Mouse (Mus musculus) small intestine, adult 2 months (tissue): ENCODE measurements around the gene Ppp1r1b. TPM values are rescaled to one million over a fixed set of nuclear protein-coding genes. Genes with fewer than 3 reads are reported as not detected.

Experiments used
- H3K27ac ChIP-seq: fragments of 200-500 bp; 2 replicates; pipeline ENCODE4 v1.5.1; 2012; ENCODE audit warnings: low read depth, low read length, control low read depth, inconsistent platforms; ENCODE audit not compliant: insufficient read depth
- H3K27me3 ChIP-seq: fragments of 200-500 bp; 2 replicates; pipeline ENCODE4 v1.6.1; 2012; ENCODE audit warnings: mild to moderate bottlenecking, moderate library complexity, low read length, inconsistent platforms; ENCODE audit not compliant: control insufficient read depth, insufficient read depth
- H3K36me3 ChIP-seq: fragments of 200-500 bp; 2 replicates; pipeline ENCODE4 v1.6.1; 2012; ENCODE audit warnings: mild to moderate bottlenecking, low read length, control low read depth, inconsistent platforms; ENCODE audit not compliant: control insufficient read depth, insufficient read depth
- H3K4me1 ChIP-seq: fragments of 200-500 bp; 2 replicates; pipeline ENCODE4 v1.6.1; 2012; ENCODE audit warnings: low read length, inconsistent platforms, mixed read lengths; ENCODE audit not compliant: control insufficient read depth, insufficient read depth, insufficient read length
- H3K4me3 ChIP-seq: fragments of 200-500 bp; 2 replicates; pipeline ENCODE4 v1.5.1; 2012; ENCODE audit warnings: low read depth, mild to moderate bottlenecking, control low read depth, inconsistent platforms, low read length, moderate library complexity
- CTCF ChIP-seq: fragments of 200-500 bp; IDR thresholded peaks from 2 replicates; pipeline ENCODE4 v1.5.1; 2012; ENCODE audit warnings: low read depth, mild to moderate bottlenecking, control low read depth, inconsistent platforms, low read length, moderate library complexity, mixed read lengths; ENCODE audit not compliant: insufficient replicate concordance, insufficient read length; ENCODE audit errors: extremely low read depth
- POLR2A ChIP-seq: fragments of 200-500 bp; IDR thresholded peaks from 2 replicates; pipeline ENCODE4 v1.6.1; 2012; ENCODE audit warnings: low read depth, mild to moderate bottlenecking, control low read depth, inconsistent platforms, low read length, moderate library complexity
- WGBS: fragments of 180-500 bp; shearing (Covaris S2); methylation state at CpG from one replicate; pipeline ENCODE4 v1.1.7; 2018; 5-methylcytosine and 5-hydroxymethylcytosine counted together
- polyA plus RNA-seq: library from polyadenylated mRNA; depleted of rRNA; stranded (reverse); fragments of >200 nt; gene quantifications from 2 replicates; pipeline ENCODE4 v1.2.3, GENCODE M21; 2012

Gene Ppp1r1b
- polyA plus RNA-seq, 1 experiment = 270 TPM

DNA sequence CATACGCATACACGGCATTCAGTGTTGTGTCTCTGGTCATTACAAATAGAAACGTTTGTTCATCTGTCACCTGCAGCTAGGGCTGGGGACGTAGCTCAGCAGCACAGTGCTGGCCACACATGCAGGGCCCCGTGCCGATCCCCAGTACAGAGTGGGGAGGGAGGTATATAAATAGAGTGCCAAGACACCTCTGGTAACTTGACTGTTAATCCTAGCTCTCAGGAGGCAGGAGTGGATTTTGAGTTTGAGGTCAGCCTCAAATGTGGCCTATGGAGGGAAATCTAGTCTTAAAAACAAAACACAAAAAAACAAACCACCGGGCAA, 19.6 kb downstream of the Ppp1r1b start:
- no peak for TF ChIP-seq CTCF
- no peak for TF ChIP-seq POLR2A
- H3K4me1 ChIP-seq = no peaks in the 10 kb centered on the region
- no peak overlapping the region for H3K4me3 ChIP-seq
- H3K36me3 ChIP-seq = peaks cover 1% of the 10 kb centered on the region; the same call in 1 of the 2 replicates
- no peaks in the 10 kb centered on the region for H3K27me3 ChIP-seq
- no peak overlapping the region for H3K27ac ChIP-seq
- WGBS = 85% methylated on average over 7 of the region's 7 CpGs

DNA sequence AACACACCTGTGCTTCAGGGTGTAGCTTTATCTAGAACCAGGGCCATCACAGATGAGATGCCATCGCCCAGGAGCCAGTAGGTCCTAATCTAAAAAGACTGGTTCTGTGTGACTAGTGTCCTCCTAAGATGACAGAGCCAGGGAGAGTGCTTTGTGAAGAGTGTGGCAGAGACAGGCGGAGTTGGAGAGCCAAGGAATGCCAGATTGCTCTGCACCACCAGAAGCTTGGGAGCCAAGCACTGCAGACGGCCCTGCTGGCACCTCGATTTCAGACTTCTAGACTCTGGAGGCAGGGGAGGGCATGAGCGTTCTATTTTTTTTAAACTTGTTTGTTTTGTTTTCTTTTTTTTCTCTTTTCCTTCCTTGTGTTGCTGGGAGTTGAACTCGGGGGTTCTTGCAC, 21.1 kb downstream of the Ppp1r1b start:
- peaks cover 1% of the 10 kb centered on the region for H3K36me3 ChIP-seq
- H3K27me3 ChIP-seq = no peaks in the 10 kb centered on the region
- no peak overlapping the region for H3K27ac ChIP-seq
- WGBS = 75% methylated on average over 6 of the region's 6 CpGs
- TF ChIP-seq CTCF (no peak), POLR2A (no peak)
- no peak overlapping the region for H3K4me3 ChIP-seq
- H3K4me1 ChIP-seq = no peaks in the 10 kb centered on the region

DNA sequence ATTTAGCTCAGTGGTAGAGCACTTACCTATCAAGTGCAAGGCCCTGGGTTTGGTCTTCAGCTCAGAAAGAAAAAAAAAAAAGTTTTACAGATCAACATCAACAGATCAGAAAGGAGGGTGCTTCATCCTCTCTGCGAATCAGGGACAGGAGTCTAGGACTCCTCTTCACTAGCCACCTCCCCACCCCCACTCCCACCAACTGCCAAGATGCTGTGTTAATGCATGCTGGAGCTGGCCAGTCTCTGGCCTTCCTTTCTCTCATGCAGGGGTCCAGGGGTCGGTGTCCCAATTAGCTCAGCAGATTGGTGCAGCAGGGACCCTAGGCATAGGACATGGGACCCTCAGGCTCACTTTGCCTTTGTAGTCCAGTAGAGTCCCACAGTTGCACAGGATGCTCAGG, 22.4 kb downstream of the Ppp1r1b start:
- Histone ChIP-seq H3K27me3 (no peaks in the 10 kb centered on the region), H3K4me1 (no peaks in the 10 kb centered on the region), H3K36me3 (peaks cover 14% of the 10 kb centered on the region), H3K4me3 (no peak overlapping the region), H3K27ac (no peak overlapping the region)
- 94% methylated on average over 2 of the region's 2 CpGs for WGBS
- TF ChIP-seq POLR2A (no peak), CTCF (no peak)

DNA sequence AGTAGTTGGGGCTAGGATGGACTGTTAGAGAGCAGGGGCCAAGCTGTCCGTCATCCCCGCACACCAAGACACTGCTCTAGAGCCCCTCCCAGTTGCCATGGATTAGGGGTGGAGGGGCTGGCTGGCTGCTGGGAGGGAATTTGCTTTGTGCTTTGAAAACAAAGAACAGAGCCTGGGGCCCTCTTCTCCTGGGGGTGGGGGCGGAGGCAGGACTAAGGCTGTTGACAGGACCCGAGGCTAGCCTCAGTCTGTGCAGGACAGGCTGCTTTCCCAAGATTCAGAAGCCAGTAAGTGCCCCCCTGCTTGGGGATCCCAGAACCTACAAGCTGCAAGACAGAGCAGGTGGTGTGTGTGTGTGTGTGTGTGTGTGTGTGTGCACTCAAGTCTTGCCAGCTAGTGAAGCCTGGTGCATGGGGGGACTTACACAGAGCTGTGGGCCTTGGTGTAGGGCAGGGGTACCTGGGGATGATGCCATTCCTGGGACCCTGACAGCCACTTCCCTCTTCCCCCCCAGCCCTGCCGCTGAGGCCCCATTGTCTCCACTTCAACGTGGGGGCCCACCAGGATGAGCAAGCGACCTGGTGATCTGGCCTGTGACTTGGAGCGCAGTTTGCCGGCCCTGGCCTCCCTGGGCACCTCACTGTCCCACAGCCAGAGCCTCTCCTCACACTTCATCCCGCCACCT, 23.5 kb downstream of the Ppp1r1b start:
- H3K4me1 ChIP-seq = no peaks in the 10 kb centered on the region
- H3K27me3 ChIP-seq = no peaks in the 10 kb centered on the region
- no peak overlapping the region for H3K27ac ChIP-seq
- TF ChIP-seq CTCF = no peak
- no peak for TF ChIP-seq POLR2A
- H3K4me3 ChIP-seq = no peak overlapping the region
- WGBS = 77% methylated on average over 10 of the region's 10 CpGs
- peaks cover 24% of the 10 kb centered on the region for H3K36me3 ChIP-seq

DNA sequence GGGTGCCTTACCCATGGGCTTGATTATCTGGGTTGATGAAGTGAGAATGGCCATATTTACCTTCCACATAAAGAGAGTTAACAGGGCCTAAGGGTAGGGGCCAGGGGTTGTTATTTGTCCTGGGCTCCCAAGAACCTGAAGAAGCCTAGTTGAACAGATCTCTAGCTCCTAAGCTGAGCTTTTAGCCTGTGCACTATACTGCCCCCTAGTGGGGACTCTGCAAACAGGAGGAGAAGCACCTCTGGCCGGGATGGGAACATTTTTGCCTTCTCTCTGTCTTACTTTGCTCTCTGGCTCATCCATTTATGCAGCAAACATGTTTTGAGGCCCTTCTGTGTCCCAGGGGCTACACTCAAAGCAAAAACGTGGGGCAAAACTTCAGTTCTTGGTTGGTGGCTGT, 24.2 kb downstream of the Ppp1r1b start:
- no peak overlapping the region for H3K27ac ChIP-seq
- 6% methylated on average over 2 of the region's 2 CpGs for WGBS
- H3K36me3 ChIP-seq = peaks cover 31% of the 10 kb centered on the region
- TF ChIP-seq POLR2A (no peak), CTCF (peak; percentile 90; the same call in 1 of the 2 replicates)
- no peaks in the 10 kb centered on the region for H3K4me1 ChIP-seq
- no peak overlapping the region for H3K4me3 ChIP-seq
- no peaks in the 10 kb centered on the region for H3K27me3 ChIP-seq

DNA sequence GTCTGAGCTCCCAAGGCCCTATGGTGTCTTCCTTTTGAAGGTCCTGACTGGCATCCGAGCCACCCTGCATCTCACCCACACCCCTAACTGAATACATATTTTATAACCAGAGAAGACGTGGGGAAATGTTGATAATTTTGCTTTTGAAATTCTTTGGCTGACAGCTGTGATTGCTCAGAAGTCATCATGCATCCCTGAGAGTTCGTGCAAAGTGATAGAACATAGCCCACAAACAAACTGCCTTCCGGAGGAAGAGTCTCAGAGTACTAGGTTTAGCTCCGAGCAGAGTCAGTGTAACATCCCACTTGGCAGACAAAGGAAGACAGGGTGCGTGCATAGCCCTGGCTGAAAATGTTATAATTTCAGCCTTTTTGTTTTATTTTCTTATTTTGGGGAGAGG, 25.0 kb downstream of the Ppp1r1b start:
- Histone ChIP-seq H3K36me3 (peaks cover 38% of the 10 kb centered on the region), H3K4me1 (no peaks in the 10 kb centered on the region), H3K4me3 (no peak overlapping the region), H3K27me3 (no peaks in the 10 kb centered on the region), H3K27ac (no peak overlapping the region)
- WGBS = 92% methylated on average over 6 of the region's 6 CpGs
- TF ChIP-seq POLR2A (no peak), CTCF (no peak)

DNA sequence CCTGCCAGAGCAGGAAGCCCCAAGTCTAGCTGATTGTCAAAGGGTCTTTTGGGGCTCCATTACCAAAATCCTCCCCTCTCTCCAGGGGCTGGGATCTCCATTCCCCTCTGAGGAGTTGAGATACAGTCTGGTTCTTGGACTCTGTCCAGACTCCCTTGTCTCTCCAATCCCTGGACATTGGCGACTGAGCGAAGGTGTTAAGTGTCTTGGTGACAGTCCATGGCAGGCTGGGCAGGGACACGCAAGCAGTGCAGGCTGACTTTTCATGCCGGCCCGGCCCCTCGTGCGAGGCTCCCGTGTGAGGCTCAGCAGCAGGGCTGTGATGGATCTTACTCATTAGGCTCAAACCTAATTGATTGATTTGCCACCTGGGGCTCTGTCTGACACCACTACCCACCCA, 26.1 kb downstream of the Ppp1r1b start:
- WGBS = 90% methylated on average over 8 of the region's 8 CpGs
- H3K27ac ChIP-seq = no peak overlapping the region
- H3K36me3 ChIP-seq = peaks cover 48% of the 10 kb centered on the region
- TF ChIP-seq CTCF = no peak
- TF ChIP-seq POLR2A = no peak
- H3K4me1 ChIP-seq = no peaks in the 10 kb centered on the region
- no peak overlapping the region for H3K4me3 ChIP-seq
- no peaks in the 10 kb centered on the region for H3K27me3 ChIP-seq
